Mouse (Mus musculus) heart, adult 2 months (tissue): ENCODE data around the gene Galns. TPM values are rescaled to one million over a fixed set of nuclear protein-coding genes. Genes with fewer than 3 reads are reported as not detected.

Experiments used
- DNase-seq, 2 experiments: peaks; one replicate each; pipeline ENCODE4 v3.0.0; 2021
- H3K27ac ChIP-seq: fragments of 200-600 bp; 2 replicates; pipeline ENCODE4 v1.8.1; 2022
- H3K27me3 ChIP-seq: fragments of 200-500 bp; 2 replicates; pipeline ENCODE4 v1.6.1; 2012; ENCODE audit warnings: mild to moderate bottlenecking, low read length, inconsistent platforms, mixed read lengths; ENCODE audit not compliant: control insufficient read depth, insufficient read depth
- H3K36me3 ChIP-seq: fragments of 200-500 bp; 2 replicates; pipeline ENCODE4 v1.6.1; 2012; ENCODE audit warnings: low read length, inconsistent platforms; ENCODE audit not compliant: control insufficient read depth, insufficient read depth
- H3K4me1 ChIP-seq: fragments of 200-500 bp; 2 replicates; pipeline ENCODE4 v1.6.1; 2011; ENCODE audit warnings: low read length; ENCODE audit not compliant: control insufficient read depth, insufficient read depth
- H3K4me3 ChIP-seq: fragments of 200-600 bp; 2 replicates; pipeline ENCODE4 v1.8.1; 2022
- H3K79me2 ChIP-seq: fragments of 200-500 bp; replicated peaks from 2 replicates; pipeline ENCODE4 v1.6.1; 2012; ENCODE audit warnings: mild to moderate bottlenecking, inconsistent platforms, low read length, moderate library complexity, mixed read lengths; ENCODE audit not compliant: control insufficient read depth, insufficient read depth
- H3K9ac ChIP-seq: fragments of 200-500 bp; 2 replicates; pipeline ENCODE4 v1.6.1; 2012; ENCODE audit warnings: low read depth, mild to moderate bottlenecking, control low read depth, inconsistent platforms, low read length, mixed read lengths
- CTCF ChIP-seq: fragments of 200-600 bp; IDR thresholded peaks from 2 replicates; pipeline ENCODE4 v1.8.1; 2022; ENCODE audit warnings: antibody characterized with exemption, mild to moderate bottlenecking, moderate library complexity
- EP300 ChIP-seq: fragments of 200-500 bp; IDR thresholded peaks from 2 replicates; pipeline ENCODE4 v1.6.1; 2011; ENCODE audit warnings: low read depth, low read length, control low read depth; ENCODE audit not compliant: insufficient read depth
- POLR2A ChIP-seq: fragments of 200-500 bp; IDR thresholded peaks from 2 replicates; pipeline ENCODE4 v1.6.1; 2011; ENCODE audit warnings: mild to moderate bottlenecking, low read depth, low read length, control low read depth; ENCODE audit not compliant: insufficient read depth
- WGBS: fragments of 180-500 bp; shearing (Covaris S2); methylation state at CpG from one replicate; pipeline ENCODE4 v1.1.7; 2018; 5-methylcytosine and 5-hydroxymethylcytosine counted together
- intact Hi-C: fragments of 180-260 bp; cut with DNase I; formaldehyde crosslinking; loops from one replicate; pipeline ENCODE4 v1.15.1; 2025
- polyA plus RNA-seq: library from polyadenylated mRNA; depleted of rRNA; stranded (reverse); fragments of >200 nt; gene quantifications from 2 replicates; pipeline ENCODE4 v1.2.3, GENCODE M21; 2012
- total RNA-seq, 2 experiments: library from RNA; stranded (reverse); gene quantifications; 2 replicates each; pipeline ENCODE4 v1.2.3; 2021

Galns gene
- total and polyA plus RNA-seq, 3 experiments, result 3.1 to 5.0 (median 3.2) TPM

GRCm38 (mm10) chr8:122610209-122610608, 1.1 kb downstream of the Galns start:
- Histone ChIP-seq H3K36me3 (no peaks in the 10 kb centered on the region), H3K9ac (no peak overlapping the region), H3K4me1 (peaks cover 7% of the 10 kb centered on the region), H3K4me3 (no peak overlapping the region), H3K79me2 (no peaks in the 10 kb centered on the region), H3K27me3 (no peaks in the 10 kb centered on the region), H3K27ac (no peak overlapping the region)
- TF ChIP-seq POLR2A (no peak), CTCF (0 out of 2 replicates have a peak, but pooled peaks have one; percentile 5), EP300 (no peak)
- intact Hi-C loops, result loop anchor here (2.0 to 5.0 kb wide), 2 partner anchors 43 to 108 kb away; no protein-coding TSS in a partner anchor
- no peak for DNase-seq
- 65% methylated on average over 4 of the region's 4 CpGs for WGBS

GRCm38 (mm10) chr8:122606810-122607209, 4.5 kb downstream of the Galns start:
- Histone ChIP-seq H3K27ac (no peak overlapping the region), H3K36me3 (no peaks in the 10 kb centered on the region), H3K4me3 (no peak overlapping the region), H3K4me1 (peaks cover 2% of the 10 kb centered on the region; the same call in 1 of the 2 replicates), H3K79me2 (no peaks in the 10 kb centered on the region), H3K27me3 (no peaks in the 10 kb centered on the region), H3K9ac (no peak overlapping the region)
- intact Hi-C loops, result no loop called here
- no peak for TF ChIP-seq EP300
- no peak for TF ChIP-seq POLR2A
- TF ChIP-seq CTCF, result no peak
- whole genome bisulfite sequencing, result 85% methylated on average over 11 of the region's 12 CpGs
- DNase-seq, result no peak

- 66% methylated on average over 4 of the region's 4 CpGs for WGBS
- no peaks in the 10 kb centered on the region for H3K79me2 ChIP-seq
- no peak overlapping the region for H3K4me3 ChIP-seq
- no peak overlapping the region for H3K9ac ChIP-seq
- H3K36me3 ChIP-seq, result no peaks in the 10 kb centered on the region
- H3K4me1 ChIP-seq, result no peaks in the 10 kb centered on the region
- no peak overlapping the region for H3K27ac ChIP-seq
- H3K27me3 ChIP-seq, result no peaks in the 10 kb centered on the region
- no peak for TF ChIP-seq EP300
- no peak for TF ChIP-seq CTCF
- no peak for TF ChIP-seq POLR2A
- intact Hi-C loops, result no loop called here
- no peak for DNase-seq
Measured at GRCm38 (mm10) chr8:122605367-122605766, 5.9 kb downstream of the Galns start.

GRCm38 (mm10) chr8:122604640-122605039, 6.6 kb downstream of the Galns start:
- Histone ChIP-seq H3K4me1 (no peaks in the 10 kb centered on the region), H3K27me3 (no peaks in the 10 kb centered on the region), H3K27ac (no peak overlapping the region), H3K79me2 (no peaks in the 10 kb centered on the region), H3K36me3 (no peaks in the 10 kb centered on the region), H3K4me3 (no peak overlapping the region), H3K9ac (no peak overlapping the region)
- WGBS, result 63% methylated on average over 1 of the region's 1 CpGs
- intact Hi-C loops, result no loop called here
- no peak for DNase-seq
- TF ChIP-seq POLR2A (no peak), EP300 (no peak), CTCF (no peak)

GRCm38 (mm10) chr8:122600666-122601065, 10.6 kb downstream of the Galns start:
- Histone ChIP-seq H3K27me3 (no peaks in the 10 kb centered on the region), H3K4me3 (no peak overlapping the region), H3K4me1 (no peaks in the 10 kb centered on the region), H3K27ac (no peak overlapping the region), H3K36me3 (no peaks in the 10 kb centered on the region), H3K79me2 (no peaks in the 10 kb centered on the region), H3K9ac (no peak overlapping the region)
- TF ChIP-seq EP300 (no peak), CTCF (no peak), POLR2A (no peak)
- DNase-seq, result no peak
- 93% methylated on average over 9 of the region's 9 CpGs for WGBS
- intact Hi-C loops, result no loop called here

- intact Hi-C loops, result no loop called here
- DNase-seq, result no peak
Measured at GRCm38 (mm10) chr8:122596031-122596430, 15.2 kb downstream of the Galns start.

More at GRCm38 (mm10) chr8:122596031-122596430, 15.2 kb downstream of the Galns start:
- no peak for TF ChIP-seq POLR2A
- TF ChIP-seq EP300, result no peak
- TF ChIP-seq CTCF, result no peak
- Histone ChIP-seq H3K79me2 (no peaks in the 10 kb centered on the region), H3K4me1 (no peaks in the 10 kb centered on the region), H3K36me3 (no peaks in the 10 kb centered on the region), H3K27ac (no peak overlapping the region), H3K27me3 (no peaks in the 10 kb centered on the region), H3K9ac (no peak overlapping the region), H3K4me3 (no peak overlapping the region)
- WGBS, result 64% methylated on average over 4 of the region's 4 CpGs
